Mouse (Mus musculus) left cerebral cortex, adult 11 months (tissue): Measurements from ENCODE around the gene Stx8.

Experiments
- DNase-seq: peaks from one replicate; pipeline ENCODE4 v3.0.0; 2022; ENCODE audit warnings: low spot score

Stx8 gene

GRCm38 (mm10) chr11:67975252-67975651 is 9.3 kb downstream of the Stx8 start:
- no peak for DNase-seq

GRCm38 (mm10) chr11:67983564-67983963 is 17.6 kb downstream of the Stx8 start:
- no peak for DNase-seq

DNA sequence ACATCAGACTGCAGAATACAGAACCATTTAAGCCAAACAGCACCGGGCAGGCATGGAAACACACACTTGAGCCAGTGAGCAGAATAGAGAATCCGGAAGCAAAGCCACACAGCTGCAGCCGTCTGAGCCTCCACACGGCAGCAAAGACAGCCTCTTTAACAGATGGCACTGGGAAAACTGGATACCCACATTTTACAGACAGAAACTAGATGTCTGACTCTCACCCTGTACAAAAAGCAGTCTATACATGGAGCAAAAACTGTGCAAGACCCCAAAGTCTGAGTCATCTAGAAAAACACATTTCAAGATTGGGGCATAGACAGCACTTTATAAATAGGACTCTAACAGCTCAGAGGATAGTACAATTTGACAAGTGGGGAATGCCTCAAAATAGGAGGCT is 25.2 kb downstream of the Stx8 start:
- DNase-seq = no peak

- no peak for DNase-seq
Observed at GRCm38 (mm10) chr11:67995965-67996364, 30.0 kb downstream of the Stx8 start.

GRCm38 (mm10) chr11:67998905-67999304 is 32.9 kb downstream of the Stx8 start:
- DNase-seq = peak; percentile 40

- DNase-seq = no peak
Observed at GRCm38 (mm10) chr11:67999629-68000028, 33.6 kb downstream of the Stx8 start.

DNA sequence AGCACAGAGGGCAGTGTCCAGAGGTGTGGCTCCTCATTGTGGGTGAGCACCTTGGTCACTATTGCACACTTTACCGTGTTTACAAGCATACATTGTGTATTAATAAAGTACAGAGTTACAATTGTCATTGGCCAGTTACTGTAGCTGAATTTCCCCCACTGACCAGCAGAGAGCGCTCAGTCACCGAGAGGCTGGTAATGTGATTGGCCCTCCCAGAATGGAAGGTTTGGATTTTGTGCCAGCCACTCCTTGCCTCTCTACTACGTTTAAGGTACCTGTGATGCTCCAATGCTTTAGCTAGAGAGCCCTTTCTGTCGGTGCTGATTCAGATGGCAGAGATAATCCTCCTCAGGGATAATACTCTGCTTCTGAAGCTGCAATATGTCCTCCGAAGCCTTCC is 38.2 kb downstream of the Stx8 start:
- peak; percentile 39 for DNase-seq

DNA sequence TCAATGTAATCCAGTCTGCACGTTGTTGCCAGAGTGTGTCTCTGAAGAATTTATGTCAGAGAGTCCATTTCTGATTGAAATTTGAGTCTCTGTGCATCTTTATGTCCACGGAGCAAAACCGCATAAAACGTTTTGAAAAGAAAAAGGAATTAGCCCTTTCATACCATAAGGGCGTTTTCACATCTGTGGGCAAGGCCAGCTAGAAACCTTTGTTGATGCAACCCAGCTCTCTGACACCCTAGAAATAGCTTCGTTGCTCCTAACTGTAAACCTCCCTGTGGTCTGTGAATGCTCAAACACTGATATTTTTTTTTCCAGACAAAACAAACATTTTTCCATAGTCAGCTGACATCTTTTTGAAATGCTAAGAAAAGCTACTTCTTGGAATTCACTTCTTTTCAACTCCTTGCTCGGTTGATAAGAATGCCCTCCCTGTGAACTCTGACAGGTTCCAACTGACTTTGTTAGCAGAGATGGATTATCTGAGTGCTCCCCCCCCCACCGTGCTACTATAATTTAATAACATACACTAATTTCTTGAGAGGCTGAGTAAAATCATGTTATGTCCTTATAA is 40.3 kb downstream of the Stx8 start:
- no peak for DNase-seq

- DNase-seq = no peak
Observed at GRCm38 (mm10) chr11:68007645-68008044, 41.7 kb downstream of the Stx8 start.

DNA sequence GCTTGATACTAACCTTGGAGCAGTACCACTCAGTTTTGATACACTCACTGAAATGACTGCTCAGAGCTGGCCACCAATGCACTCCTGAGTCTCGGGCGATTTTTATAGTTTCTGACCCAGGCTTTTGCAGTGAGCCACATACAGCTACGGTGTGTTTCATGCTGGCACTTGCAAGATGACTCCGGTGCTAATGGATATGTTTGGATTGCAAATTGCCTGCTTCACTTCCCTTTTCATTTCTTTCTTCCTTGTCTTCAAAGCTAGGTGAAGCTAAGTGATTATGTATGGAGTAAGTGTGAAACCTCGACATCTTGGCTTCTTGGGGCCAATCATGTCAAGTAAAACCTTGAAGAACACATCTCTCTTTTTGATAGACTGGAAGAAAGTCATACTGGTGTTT is 43.4 kb downstream of the Stx8 start:
- DNase-seq = no peak

- no peak for DNase-seq
Observed at GRCm38 (mm10) chr11:68012207-68012606, 46.2 kb downstream of the Stx8 start.

GRCm38 (mm10) chr11:68018191-68018590 is 52.2 kb downstream of the Stx8 start:
- no peak for DNase-seq

- no peak for DNase-seq
Observed at GRCm38 (mm10) chr11:68019156-68019555, 53.2 kb downstream of the Stx8 start.

DNA sequence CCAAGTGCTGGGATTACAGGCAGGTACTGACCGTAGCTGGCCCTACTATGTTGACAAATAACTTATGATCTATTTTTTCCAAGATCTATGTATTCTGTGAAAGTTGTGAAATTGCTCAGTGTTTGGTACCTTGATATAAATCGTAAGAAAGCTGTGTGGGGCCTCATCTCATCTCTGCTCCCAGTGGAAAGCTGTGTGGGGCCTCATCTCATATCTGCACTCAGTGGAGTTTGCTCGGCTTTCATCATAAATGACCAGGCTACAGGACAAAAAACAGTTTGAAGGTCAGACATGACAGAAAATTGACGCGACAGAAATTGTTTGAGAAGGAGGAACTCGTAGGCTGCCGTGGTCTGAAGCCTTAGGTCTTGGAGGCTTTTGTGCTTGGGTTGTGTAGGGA is 56.0 kb downstream of the Stx8 start:
- no peak for DNase-seq

- DNase-seq = no peak
Observed at GRCm38 (mm10) chr11:68022895-68023294, 56.9 kb downstream of the Stx8 start.

- DNase-seq = no peak
Observed at GRCm38 (mm10) chr11:68023811-68024369, 57.9 kb downstream of the Stx8 start.

- no peak for DNase-seq
Observed at GRCm38 (mm10) chr11:68026590-68026989, 60.6 kb downstream of the Stx8 start.

DNA sequence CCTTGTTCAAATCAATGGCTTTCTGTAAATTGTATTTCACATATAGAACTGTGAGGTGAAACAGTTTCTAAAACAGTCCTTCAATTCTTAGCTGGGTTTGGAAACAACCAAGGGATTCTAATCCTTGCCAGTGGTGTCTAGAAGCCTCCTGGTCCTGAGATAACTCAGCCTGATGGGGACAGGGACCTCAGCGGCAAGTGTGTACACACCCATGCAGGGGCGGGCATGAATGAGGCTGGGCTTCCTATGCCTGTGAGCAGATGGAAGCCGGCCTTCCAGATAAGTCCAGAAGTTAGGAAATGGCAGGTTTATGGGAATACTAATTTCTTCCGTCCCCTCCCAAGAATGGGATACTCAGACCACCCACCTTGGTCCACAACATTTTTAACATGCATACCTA is 63.1 kb downstream of the Stx8 start:
- DNase-seq = no peak

- DNase-seq = no peak
Observed at GRCm38 (mm10) chr11:68029871-68030270, 63.9 kb downstream of the Stx8 start.

GRCm38 (mm10) chr11:68030771-68031170 is 64.8 kb downstream of the Stx8 start:
- peak; percentile 63 for DNase-seq

DNA sequence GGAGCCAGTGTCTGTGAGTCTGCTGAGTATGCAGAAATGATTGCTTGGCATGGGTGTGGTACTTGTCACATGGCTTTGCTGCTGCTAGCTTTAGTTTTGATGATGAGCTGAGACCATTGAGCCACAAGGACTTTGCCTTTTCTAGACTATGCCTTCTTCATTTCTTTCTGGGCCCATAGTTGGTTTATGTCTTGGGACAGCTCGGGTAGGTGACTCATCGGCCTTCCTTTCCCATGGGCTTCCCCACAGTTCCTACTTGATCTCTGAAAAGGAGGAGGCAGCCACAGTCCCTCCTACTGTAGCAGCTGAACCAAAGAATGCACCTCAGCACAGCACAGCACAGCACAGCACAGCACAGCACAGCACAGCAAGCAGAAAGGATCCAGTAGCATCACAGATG is 66.5 kb downstream of the Stx8 start:
- DNase-seq = no peak

GRCm38 (mm10) chr11:68033331-68033926 is 67.4 kb downstream of the Stx8 start:
- DNase-seq = no peak

DNA sequence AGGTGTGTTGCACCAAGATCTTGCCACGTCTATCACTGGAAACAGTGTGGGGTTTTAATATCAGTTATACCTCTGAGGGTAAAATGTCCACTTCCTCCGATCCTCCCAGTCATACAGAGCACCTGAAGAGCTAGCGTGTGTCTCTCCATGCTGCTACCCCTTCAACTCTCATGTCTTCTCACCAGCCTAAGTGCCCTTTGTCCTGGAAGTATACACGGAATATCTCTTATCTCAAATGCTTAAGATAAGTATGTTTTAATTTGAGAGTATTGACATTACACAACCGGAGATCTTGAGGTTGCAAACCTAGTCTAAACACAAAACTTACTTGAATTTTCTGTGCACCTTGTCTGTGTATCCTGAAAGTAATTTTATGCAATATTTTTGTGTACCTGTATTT is 68.4 kb downstream of the Stx8 start:
- no peak for DNase-seq

GRCm38 (mm10) chr11:68035303-68035891 is 69.4 kb downstream of the Stx8 start:
- no peak for DNase-seq
